Mouse (Mus musculus): Measurements from ENCODE around the gene Skiv2l.
"Not testable (repeated sequence)": the region's sequence is repeated elsewhere in the genome, so short reads cannot be mapped to it uniquely, and the experiment has no call there.

Gene Skiv2l

GRCm38 (mm10) chr17:34807176-34807575 is 42.8 kb downstream of the Skiv2l start:
- CTCF ChIA-PET: interaction anchor here in 2 of 4 experiments (0.7 to 1.0 kb wide), 2 partner anchors 12 to 49 kb away, joined by 4 read pairs; no protein-coding TSS in a partner anchor
- POLR2A ChIA-PET: interaction anchor here in 1 of 4 experiments (0.6 kb wide), 1 partner anchor 122 kb away, joined by 6 read pairs; no protein-coding TSS in a partner anchor

DNA sequence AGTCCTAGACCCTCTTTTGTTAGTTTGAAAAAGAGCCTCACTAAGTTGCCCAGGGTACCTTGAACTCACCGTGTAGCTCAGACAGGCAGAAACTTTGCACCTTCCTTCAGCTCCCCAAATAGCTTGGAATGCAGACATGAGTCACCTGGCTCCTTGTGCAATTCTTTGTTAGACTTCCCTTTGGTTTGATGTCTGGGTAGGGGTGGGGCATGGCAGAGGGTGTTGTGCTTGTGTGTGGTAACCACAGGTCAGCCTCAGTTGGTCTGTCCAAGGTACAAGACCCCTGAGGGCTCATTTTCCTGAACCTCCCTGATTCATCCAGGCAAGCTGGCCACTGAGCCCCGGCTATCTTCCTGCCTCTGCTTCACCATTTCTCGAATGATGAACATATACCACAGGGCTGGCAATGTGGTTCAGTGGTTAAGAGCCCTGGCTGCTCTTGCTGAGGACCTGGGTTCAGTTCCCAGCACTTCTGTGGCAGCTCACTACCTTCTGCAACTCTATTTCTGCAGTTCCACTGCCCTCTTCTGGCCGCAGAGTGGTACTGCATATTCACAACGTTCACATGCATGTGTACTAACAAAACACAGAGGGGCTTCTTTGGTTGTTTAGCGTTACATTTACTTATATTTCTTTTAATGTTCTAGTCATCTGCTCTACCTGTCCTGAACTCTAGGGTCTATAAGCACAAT is 45.0 kb downstream of the Skiv2l start:
- CTCF ChIA-PET: interaction anchor here (0.6 to 1.9 kb wide), 12 partner anchors 8 to 241 kb away, joined by 3 to 6 read pairs (median 3); partner anchors contain the start of genes Notch4 (in 1 of the 4) and Rnf5 (in 1 of the 4)

DNA sequence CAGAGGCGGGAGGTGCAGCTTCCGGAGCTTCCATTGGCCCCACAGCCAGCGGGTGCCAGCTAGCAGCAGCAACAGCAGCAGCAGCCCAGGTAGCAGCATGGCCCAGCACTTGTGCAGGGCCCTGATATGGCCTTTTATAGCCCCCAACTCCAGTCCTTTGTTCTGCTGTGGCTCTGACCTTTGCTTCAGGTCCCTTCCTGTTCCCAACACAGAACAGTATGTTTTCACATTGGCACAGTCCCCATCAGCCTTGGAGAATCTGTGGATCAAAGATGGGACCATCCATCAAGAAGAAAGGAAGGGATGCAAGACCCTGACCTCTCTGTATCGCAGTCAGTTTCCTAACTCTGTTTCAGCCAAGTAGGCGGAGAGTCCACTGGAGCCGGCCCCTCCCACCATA is 45.7 kb downstream of the Skiv2l start, which contains the start of gene Cyp21a1:
Gene Cyp21a1, minus strand, starts transcription at position 261 of the 400 bp plus-strand sequence.
- CTCF ChIA-PET: interaction anchor here in 2 of 4 experiments (0.6 to 1.4 kb wide), 4 partner anchors 9 to 186 kb away, joined by 3 to 6 read pairs (median 3); no protein-coding TSS in a partner anchor
- POLR2A ChIA-PET: not testable (repeated sequence)

More for the DNA sequence above, 45.0 kb downstream of the Skiv2l start:
- POLR2A ChIA-PET: no interaction called here

DNA sequence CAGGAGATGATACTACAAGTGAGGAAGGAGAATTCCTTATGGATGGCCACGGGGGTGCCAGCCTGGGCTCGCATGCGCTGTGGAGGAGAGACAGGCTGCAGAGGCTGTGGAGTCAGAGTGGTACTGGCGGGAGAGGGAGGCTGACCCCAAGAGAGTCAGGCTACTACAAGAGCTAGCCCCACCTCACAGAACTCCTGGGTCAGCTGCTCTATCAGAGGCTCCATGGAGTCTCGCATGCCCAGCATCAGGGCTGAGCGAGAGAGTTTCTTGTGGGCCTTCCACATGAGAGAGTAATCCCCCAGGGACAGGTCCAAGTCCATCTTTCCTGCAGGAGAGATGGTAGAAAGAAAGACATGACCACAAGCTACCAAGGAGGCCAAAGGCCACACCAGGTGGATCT is 46.6 kb downstream of the Skiv2l start:
- CTCF ChIA-PET, POLR2A ChIA-PET: not testable (repeated sequence)

- POLR2A ChIA-PET: not testable (repeated sequence)
- CTCF ChIA-PET: interaction anchor here in 2 of 4 experiments (0.6 kb wide), 2 partner anchors 55 to 70 kb away, joined by 3 to 5 read pairs; no protein-coding TSS in a partner anchor
Observed at GRCm38 (mm10) chr17:34802756-34803155, 47.3 kb downstream of the Skiv2l start.

DNA sequence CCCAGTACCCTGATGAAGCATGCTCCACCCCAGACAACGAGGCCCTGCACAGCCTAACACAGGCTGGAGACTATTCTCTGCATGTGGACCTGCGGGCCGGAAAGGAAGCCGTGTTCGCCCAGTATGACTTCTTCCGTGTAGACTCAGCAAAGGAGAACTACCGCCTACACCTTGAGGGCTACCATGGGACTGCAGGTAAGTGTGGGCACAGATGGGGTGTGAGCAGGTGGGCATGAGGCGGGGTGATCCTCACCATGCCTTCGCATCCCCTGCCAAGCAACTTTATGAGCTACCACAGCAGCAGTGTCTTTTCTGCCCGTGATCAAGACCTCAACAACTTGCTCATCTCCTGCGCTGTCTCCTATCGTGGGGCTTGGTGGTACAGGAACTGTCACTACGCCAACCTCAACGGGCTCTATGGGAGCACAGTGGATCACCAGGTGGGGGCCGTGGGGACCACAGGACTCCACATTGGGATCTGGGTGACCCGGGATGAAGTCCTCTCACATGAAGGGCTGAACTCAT is 49.2 kb downstream of the Skiv2l start:
- ChIA-PET POLR2A (interaction anchor here in 1 of 4 experiments (0.6 kb wide), 1 partner anchor 415 kb away, joined by 3 read pairs; no protein-coding TSS in a partner anchor), CTCF (interaction anchor here in 1 of 4 experiments (0.6 kb wide), 1 partner anchor 17 kb away, joined by 10 read pairs; no protein-coding TSS in a partner anchor)

DNA sequence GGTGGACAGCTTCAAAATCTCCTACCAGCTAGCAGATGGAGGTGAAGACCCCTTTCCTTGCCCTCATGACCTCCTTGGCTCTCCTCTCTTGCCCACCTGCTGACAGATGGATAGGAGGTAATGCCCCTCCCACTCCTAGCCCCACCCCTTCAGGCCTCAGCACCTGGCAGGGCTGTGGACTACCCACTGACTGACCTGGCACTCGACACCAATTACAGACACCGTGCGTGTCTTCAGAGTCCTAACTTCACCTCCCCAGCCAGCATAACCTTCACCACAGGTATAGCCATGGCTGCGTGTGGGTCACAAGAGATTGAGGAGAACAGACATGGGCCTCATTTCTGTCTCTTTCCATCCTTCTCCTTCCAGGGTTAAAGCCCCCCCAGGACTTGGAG is 50.5 kb downstream of the Skiv2l start:
- POLR2A ChIA-PET: no interaction called here
- CTCF ChIA-PET: interaction anchor here in 1 of 4 experiments (0.5 kb wide), 1 partner anchor 344 kb away, joined by 3 read pairs; no protein-coding TSS in a partner anchor

- ChIA-PET POLR2A (no interaction called here), CTCF (interaction anchor here in 1 of 4 experiments (0.5 kb wide), 1 partner anchor 343 kb away, joined by 3 read pairs; no protein-coding TSS in a partner anchor)
Observed at GRCm38 (mm10) chr17:34798866-34799530, 51.0 kb downstream of the Skiv2l start.

DNA sequence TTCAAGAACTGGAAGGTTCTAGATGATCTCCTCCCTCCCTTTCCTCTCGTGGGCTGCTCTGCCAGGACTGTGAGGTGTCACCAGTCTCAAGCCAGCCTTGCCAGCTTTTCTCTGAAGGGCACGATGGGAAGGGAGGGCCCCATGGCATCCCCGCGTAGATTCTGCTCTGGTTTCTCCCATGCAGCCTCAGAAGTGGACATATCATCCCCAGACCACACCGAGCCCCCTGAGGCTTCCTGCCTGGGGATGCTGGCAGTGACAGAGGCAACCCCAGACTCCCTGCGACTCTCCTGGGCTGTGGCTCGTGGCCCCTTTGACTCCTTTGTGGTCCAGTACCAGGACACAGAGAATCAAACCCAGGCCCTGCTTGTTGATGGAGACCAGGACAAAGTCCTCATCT is 51.9 kb downstream of the Skiv2l start:
- POLR2A ChIA-PET, CTCF ChIA-PET: not testable (repeated sequence)

DNA sequence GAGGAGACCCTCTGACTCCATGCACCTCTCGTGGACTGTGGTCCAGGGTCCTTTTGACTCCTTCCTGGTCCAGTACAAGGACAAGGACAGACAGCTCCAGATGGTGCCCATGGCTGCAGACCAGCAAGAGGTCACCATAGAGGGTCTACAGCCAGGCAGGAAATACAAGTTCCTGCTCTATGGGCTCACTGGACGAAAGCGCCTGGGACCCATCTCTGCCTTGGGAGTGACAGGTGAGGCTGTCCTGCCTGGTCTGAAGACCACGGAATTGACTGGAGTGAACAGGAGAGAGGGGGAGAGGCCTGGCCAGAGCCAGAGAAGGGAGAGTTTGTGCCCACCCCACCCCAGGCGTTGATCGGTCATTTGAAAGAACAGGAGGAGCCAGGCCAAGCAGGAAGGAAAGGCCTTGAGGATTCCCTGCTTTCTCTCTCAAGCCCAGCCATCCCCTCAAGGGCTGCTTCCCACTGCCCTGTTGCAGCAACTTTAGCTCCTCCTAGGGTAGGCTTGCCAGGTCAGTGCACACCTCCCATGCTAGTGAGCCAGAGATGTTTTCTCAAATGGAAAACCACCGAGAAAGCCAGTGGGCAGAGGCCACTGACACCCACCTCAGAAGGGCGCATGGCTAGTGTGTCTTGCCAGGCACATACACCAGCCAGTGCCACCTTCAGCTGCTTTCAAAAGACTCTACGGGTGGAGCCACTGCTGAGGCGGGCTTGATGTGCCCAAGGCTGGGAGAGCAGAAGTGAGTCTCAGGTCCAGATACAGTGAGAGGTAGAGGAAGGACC is 52.6 kb downstream of the Skiv2l start:
- POLR2A ChIA-PET, CTCF ChIA-PET: not testable (repeated sequence)

DNA sequence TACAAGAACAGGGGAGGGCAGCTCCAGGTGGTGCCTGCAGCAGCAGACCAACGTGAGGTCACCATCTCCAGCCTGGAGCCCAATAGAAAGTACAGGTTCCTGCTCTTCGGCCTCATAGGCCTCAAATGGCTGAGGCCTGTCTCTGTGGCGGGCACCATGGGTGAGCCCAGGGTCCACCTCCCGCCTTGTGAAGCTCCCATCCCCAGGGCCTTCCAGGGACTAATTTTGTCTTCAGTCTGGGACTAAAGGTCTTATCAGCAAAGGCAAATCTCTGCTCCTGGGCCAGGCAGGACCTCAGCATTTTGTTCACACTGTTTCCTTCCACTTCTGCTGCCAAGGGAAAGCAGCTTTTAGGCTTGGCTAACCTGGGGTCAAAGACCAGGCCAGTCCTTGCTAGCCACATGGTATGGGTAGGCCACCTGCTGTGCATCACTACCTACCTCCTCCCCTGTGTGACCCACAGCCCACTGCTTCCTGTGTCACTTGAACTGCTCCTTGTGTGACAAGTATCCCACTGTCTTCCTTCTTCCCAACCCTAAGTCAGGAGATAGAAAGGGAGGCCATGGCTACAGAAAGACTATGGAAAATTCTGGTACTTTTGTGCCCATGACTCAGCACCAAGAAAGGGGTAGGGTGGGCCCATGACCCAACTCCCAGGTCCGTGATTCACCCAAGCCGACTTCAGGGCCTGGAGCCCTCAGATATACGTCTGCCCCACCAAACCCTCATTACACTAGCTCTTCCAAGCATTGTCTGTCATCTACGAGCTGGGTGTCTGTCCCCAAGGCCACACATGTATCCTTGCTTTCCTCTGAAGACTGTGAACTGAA is 53.5 kb downstream of the Skiv2l start:
- ChIA-PET CTCF (interaction anchor here (0.7 to 1.5 kb wide), 5 partner anchors 8 to 385 kb away, joined by 3 to 6 read pairs (median 3); partner anchors contain the start of gene Cyp21a1 (in 1 of the 4)), POLR2A (interaction anchor here in 1 of 4 experiments (0.6 kb wide), 1 partner anchor 675 kb away, joined by 9 read pairs; no protein-coding TSS in a partner anchor)

GRCm38 (mm10) chr17:34795633-34796032 is 54.4 kb downstream of the Skiv2l start:
- CTCF ChIA-PET: interaction anchor here (0.5 to 1.5 kb wide), 17 partner anchors 9 to 1302 kb away, joined by 3 to 14 read pairs (median 3); partner anchors contain the start of genes Cyp21a1 (in 1 of the 4) and Rnf5 (in 1 of the 4)

GRCm38 (mm10) chr17:34795016-34795415 is 55.0 kb downstream of the Skiv2l start:
- CTCF ChIA-PET: interaction anchor here (0.5 to 1.5 kb wide), 15 partner anchors 10 to 1302 kb away, joined by 3 to 14 read pairs (median 3); partner anchors contain the start of genes Cyp21a1 (in 1 of the 4) and Rnf5 (in 1 of the 4)

More at GRCm38 (mm10) chr17:34795633-34796032, 54.4 kb downstream of the Skiv2l start:
- POLR2A ChIA-PET: interaction anchor here in 3 of 4 experiments (0.6 to 0.8 kb wide), 4 partner anchors 82 to 674 kb away, joined by 3 to 9 read pairs (median 6); partner anchors contain the start of gene Tnf (in 1 of the 3)

More at GRCm38 (mm10) chr17:34795016-34795415, 55.0 kb downstream of the Skiv2l start:
- POLR2A ChIA-PET: interaction anchor here in 2 of 4 experiments (0.6 to 0.8 kb wide), 2 partner anchors 82 to 407 kb away, joined by 3 to 7 read pairs; partner anchors contain the start of gene Tnf (in 1 of the 2)

Measured in embryonic stem cell, embryonic (primary cell).